Mouse (Mus musculus) R1 (cell line): ENCODE measurements around the gene Enox1.

Experiments
- DNase-seq: peaks from one replicate; pipeline ENCODE4 v3.0.0-alpha.2; 2018; ENCODE audit warnings: low read depth, low spot score

Enox1 gene

DNA sequence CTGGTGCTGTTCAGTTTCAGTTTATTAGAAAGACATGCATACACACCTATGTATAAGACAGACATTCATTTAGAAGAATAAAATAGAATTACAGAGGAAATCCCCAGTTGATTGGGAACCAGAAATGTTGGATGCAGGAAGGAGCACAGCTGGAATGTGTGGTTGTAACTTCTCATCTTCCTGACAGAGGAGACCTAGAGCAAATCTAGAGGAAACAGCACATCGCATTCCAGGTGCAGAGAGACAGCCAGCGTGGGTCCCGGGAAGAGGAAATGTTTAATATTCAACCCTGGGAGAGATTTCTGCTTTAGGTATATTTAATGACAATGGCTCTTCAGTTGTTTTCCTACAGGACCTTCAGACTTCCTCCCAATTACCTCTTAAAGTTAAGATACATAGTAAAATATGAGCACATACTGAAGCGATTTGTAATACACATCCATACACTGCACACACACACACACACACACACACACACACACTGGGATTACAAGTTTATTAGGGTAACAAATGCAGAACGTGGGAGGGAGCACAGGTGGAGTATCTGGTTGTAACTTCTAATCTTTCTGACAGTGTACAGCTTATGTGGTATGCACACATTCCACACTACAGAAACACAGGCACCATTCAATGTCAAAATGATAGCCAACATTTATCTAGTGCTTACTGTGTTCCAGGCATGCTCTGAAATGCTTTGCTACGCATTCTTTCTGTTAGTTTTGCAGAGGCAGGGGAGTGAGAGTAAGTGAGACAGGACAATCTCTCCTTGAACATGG lies 405.4 kb downstream of the Enox1 start:
- DNase-seq: no peak

DNA sequence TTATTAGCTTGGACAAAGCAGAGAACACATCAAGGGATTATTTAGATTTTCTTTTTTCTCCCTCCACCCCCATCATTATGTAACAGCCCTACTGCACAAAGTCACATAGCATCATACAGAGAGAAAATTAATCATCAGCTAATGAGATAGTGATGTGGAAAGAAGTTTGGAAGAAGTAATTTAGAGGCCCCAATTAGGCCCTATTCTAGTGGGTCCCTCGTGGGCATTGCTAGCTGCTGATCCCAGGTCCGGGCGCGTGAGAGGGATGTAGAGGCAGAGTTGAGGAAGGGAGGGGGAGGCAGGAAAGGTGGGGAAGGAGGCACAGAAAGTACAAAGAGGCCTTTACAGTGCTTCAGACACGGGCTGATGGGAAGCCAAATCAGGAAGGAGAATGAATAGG lies 407.4 kb downstream of the Enox1 start:
- DNase-seq: no peak

DNA sequence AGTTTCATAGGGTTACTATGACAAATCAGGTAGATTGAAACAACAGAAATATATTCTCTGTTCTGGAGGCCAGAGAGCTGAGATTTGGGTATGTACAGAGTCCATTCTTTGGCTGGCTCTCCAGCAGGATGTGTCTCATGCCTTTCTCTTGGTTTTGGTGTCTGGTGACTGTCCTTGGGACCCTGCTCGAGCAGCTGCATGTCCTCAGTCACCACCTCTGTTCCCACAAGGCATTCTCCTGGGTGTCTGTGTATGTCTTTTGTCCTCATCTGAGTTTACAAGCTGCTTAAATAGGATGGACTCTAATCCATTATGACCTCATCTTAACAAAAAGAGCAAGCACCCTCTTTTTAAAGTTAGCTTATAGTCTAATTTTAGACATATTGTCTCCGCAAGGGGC lies 410.6 kb downstream of the Enox1 start:
- no peak for DNase-seq

GRCm38 (mm10) chr14:77574436-77574835 lies 417.9 kb downstream of the Enox1 start:
- no peak for DNase-seq

DNA sequence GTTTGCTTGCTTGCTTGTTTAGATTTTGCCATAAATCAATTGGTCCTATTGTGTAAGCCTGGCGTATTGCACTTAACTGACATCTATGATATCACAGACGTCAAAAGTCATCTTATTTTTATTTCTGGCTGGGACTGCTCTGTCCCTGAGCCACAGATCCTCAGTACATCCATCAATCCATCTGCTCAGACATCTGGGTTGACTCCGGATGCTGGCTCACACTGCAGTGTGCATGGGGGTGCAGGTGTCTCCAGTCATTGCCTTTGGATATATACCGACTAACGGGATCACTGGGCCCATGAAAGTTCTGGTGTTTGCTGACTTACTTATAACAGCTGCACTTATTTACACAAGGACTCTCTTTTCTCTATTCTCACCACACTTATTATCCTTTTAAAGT lies 419.8 kb downstream of the Enox1 start:
- DNase-seq: no peak

DNA sequence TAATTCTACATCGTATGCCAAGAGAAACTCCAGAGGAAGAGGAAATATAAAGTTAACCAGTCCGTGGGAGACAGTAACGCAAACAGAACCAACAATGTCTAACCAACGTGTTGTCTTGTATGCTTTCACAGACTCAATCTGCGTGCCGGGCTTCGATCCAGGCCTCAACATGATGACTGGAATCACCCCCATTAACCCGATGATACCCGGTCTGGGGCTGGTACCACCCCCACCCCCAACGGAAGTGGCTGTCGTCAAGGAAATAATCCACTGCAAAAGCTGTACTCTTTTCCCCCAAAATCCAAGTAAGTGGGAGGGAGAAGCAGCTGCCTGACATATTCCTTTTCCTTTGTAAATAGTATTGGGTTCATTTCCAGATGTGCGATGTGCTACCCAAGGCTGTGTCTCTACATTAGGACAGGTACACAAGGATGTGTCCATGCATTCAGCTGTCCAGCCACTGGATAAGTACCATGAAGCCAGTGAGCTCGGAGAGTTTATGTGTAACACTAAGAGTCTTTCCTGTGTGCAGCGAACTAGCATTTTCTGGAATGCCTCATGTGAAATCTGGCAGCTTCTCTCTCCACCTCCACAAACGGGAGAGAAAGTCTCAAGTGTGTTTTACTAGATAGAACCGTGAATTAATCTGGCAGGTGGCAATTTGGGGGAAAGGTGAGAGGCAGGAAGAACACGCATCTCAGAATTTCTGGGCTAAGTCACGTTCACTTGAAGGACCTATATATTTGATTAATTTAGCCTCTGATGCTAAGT lies 421.1 kb downstream of the Enox1 start:
- no peak for DNase-seq

DNA sequence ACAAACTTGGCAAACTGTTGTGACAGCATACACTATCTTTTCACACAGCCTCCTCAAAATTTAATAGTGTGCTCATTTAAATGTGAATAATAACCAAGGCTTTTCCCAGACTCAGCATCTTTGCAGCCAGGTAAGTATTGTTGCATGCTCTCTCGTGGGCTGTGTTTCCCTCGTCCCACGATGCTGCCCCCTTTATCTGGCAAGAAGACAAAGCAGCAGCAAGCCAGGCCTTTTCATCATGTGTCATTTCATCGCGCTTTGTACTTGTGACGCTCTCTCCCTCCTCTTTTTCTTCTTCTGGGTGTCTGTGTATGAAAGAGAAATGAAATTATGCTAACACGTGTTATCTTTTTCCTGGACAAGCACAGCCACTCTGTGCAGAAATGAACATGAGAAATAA lies 421.8 kb downstream of the Enox1 start:
- DNase-seq: no peak

DNA sequence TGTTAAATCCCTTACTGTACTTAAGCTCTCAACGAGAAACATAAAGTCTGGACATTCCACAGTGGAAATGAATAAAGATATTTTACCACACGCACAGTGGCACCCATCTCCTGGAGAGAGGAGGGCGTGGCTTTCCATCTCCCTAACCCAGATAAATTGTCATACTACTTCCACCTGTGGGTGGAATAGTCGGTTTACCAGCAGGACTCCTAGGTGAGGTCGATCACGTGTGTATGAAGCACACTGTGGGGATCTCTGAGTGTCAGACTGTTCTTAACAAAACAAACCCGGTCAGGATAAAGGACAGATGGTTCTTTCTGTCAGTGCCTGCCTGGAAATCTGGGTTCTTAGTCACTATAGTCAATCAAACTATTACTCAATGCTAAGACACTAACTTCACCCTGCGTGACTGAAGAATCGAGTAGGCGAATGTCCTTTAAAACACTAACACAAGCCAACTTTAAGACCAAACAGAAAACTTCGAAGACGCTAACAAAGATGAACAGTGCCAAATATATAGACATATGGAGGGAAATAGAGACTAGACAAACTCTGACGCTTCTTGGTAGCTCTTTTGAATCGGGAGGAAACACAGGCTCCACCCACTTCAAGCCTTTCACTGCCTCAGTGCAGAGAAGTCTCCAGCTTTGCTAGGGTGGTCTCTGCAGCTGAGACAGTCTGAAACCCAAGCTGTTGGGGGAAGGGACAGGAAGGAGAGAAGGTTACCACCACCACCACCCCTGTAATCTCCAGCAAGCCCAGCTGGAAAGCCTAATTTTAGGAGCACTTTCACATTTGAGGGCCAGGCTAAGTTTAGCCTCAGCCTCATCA lies 423.8 kb downstream of the Enox1 start:
- peak; percentile 57 for DNase-seq

DNA sequence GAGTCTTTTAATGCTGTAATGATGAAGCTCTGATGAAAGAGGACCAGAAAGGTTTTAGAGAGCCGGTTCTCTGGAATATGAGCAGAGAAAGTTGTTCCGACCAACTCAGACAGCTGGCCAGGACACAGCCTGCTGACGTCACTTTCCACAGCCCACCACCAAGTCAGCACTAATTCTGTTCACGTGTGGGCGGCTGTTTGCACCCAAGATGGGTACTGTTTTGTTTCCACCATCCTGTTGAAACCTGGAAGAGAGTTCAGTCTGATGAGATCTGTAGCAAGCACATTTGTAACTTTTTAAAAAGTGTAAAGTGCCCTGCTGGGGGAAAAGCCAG lies 424.3 kb downstream of the Enox1 start:
- no peak for DNase-seq

GRCm38 (mm10) chr14:77581616-77582015 lies 425.1 kb downstream of the Enox1 start:
- DNase-seq: no peak

DNA sequence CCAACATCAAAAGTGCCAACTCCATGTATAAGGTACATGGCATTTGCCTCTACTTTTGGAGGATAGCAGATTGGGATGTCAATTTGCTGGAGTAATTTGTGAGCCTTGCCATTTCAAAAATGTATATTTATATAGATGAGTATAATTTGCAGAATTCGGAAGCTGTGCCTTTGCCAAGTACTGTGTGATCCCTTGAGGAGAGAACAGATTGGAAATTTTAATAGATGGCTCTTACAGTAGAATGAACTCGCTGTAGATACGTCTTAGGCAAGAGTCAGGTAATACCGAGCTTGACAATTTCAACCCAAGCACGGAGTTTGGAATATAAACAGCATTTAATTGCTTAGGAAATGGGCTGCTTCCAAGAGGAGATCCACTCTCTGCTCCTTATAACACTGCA lies 427.9 kb downstream of the Enox1 start:
- DNase-seq: no peak

- DNase-seq: no peak
These were observed 428.7 kb downstream of the Enox1 start for GRCm38 (mm10) chr14:77585031-77585800.

- no peak for DNase-seq
These were observed 429.5 kb downstream of the Enox1 start for GRCm38 (mm10) chr14:77586033-77586432.

DNA sequence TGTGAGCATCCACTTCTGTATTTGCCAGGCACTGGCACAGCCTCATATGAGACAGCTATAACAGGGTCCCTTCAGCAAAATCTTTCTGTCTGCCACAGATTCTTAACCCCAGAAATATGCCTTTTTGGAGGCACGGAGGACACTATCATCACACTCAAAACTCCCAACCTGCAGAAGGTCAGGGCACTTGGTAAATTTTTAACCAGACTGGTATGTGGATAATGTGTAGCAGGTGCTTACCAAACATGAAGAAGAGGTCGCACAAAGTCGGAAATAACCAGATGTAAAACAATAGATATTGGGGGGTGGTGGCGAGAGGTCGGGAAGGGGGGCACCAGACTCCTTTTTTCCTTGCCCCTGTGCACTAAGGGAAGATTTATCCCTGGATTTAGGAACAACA lies 430.6 kb downstream of the Enox1 start:
- no peak for DNase-seq

DNA sequence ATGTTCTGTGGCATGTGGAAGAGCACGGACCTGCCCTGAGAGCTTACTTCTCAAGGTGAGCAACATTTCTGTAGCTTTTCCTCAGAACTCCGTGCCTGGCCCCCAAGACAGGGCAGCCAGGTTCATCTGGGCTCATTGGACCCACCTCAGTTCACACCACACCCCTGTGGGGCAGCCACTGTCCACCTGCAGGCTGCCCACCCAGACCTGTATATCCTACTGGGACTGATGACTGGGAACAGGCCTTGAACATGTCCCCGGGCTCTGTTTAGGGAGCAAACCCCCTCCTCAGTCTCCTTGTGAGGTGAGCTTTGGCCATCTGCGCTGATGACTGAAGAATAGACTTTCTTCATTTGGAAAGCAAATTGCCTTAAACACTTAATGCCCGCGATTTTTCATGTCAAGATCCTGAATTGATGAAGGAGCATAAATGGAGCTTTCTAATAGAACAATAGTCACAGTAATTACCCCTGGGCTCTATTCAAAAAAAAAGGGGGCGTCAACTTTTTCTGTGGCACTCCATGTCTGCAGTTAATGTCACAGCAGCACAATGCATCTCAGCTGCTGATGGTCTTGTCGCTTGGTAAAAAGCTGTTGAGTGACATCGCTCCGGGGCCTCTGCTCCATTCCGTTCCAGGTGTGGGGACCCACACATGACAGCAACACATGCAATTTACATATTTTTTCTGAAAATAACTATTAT lies 436.7 kb downstream of the Enox1 start:
- no peak for DNase-seq

- DNase-seq: no peak
These were observed 439.9 kb downstream of the Enox1 start for GRCm38 (mm10) chr14:77596216-77597175.

- DNase-seq: no peak
These were observed 442.6 kb downstream of the Enox1 start for GRCm38 (mm10) chr14:77599016-77599704.

- DNase-seq: no peak
These were observed 444.2 kb downstream of the Enox1 start for GRCm38 (mm10) chr14:77600773-77601172.

GRCm38 (mm10) chr14:77601446-77601845 lies 444.9 kb downstream of the Enox1 start:
- no peak for DNase-seq
